Mouse (Mus musculus) layer of hippocampus, adult 11-12 months (tissue): ENCODE measurements around the gene Tmem221.

Experiments
- DNase-seq: peaks from one replicate; pipeline ENCODE4 v3.0.0; 2022; ENCODE audit warnings: low spot score

Gene Tmem221

DNA sequence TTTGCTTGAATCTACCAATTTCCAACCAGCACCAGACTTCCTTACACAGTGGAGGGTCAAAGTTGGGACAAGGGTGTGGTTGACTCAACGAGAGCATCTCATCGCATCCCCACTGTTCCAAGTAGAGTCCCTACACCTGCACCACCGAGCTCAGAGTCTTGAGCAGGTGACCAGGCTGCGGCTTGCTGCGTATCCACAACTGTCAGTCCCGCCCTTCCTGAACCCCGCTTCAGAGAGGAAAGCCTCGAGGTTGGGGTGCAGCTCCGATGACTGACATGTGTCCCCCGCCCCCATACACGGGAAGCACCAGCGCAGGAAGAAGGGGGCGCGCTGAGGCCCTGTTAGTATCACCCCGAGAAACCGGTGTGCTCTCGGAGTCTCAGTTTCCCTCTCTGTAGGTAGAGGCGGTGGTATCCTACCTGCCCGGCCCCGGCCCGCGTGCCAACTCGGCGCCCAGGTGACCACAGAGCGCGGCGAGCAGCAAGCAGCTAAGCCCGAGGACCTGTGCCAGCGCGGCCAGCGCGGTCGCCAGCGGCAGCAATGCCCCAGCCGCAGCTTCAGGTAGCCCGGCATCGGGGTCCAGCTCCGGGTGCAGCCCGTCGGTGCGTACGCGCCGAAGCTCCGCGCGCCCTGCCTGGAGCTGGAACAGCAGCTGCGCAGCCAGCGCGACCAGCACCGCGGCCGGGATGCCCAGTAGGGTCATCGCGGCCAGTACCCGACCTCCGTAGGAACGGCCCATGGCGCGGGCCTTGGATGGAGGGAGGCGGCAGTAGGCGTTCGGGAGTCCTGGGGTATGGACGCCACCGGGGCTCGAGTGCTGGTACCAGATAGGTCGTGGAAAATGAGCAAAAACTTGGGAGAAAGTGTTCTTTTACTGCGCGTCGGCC is at the start of gene Tmem221:
TSS of gene Tmem221 (minus strand) at position 801 of the 887 bp plus-strand sequence.
- DNase-seq = no peak

DNA sequence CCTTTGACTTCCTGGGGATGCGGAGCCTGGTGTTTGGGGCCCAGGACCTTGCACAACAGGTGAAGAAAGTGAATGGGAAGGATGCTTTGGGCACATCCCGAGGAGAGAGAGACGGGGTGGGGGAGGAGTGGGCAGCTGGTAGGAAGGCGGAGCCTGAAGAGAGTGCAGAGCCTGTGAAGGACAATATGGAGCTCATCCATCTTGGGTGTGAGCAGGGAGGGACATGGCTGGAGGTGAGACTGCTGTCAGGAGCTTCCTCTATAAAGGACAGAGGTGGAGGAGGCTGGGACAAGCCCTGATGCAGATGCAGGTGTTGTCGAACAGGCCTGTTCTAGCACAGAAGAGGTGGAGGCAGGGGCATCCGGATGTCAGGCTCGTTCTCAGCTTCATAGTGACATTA is 45.4 kb upstream of the Tmem221 start:
- DNase-seq = no peak

DNA sequence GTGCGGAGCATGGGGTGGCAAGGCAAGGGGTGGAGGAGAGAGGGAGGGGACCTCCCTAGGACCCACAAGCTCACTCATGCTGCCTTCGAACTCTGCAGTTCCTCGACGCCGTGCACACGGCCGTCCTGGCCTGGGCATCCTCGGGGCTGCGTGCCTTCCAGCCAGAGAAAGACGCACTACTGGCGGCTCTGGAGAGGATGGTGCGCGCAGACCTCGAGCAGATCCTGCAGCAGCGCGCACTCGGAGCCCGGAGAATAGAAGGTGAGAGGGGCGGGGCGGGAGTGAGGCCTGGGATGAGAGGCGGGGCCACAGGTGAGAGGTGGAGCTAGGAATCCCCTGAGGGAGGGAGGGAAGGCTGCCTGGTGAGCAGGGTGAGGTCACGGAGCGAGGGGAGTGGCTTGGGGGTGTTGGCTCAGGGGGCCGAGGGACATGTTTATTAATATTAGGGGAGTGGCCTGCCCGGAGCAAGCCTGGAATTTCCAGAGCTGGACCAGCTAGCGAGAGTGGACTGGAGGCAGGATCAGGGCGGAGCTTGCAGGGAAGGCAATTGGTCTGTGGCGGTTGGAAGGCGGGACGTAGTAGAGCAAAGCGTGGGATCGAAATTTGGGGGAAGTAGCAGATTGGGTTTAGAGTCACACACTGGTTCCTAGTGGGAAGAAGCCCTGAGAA is 44.1 kb upstream of the Tmem221 start:
- no peak for DNase-seq

DNA sequence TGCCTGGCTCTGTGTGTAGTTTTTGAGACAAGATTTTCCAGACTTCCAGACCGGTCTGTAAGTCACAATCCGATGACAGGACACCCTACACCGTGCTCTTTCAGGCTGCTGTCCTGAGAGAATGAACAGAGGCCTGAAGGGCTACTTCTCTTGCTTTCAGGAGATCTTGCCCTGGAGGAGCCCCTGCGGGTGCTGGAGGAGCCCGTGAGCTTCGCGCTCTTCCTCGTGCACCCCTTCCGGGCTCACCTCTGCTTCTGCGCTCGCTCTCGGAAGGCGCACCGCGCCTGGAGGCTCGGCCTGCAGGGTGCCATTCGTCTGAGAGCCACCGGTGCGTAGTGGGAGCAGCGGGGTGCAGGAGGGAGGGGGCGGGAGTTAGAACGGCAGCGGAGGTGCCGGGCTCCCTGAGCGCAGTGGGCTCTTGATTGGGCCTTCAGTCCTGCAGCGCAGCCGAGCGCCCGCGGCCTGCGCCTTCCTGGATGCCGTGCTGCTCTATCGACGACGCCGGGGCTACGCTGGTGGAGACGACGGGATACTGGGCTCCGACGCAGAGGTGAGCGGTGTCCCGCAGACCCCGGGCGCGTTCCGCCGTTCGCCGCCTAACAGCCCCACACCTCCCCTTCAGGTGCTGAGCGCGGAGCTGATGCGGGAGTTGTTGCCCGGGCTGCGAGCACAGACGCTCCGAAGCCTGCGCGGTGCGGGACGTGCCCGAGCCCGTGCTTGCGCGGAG is 43.4 kb upstream of the Tmem221 start:
- no peak for DNase-seq

DNA sequence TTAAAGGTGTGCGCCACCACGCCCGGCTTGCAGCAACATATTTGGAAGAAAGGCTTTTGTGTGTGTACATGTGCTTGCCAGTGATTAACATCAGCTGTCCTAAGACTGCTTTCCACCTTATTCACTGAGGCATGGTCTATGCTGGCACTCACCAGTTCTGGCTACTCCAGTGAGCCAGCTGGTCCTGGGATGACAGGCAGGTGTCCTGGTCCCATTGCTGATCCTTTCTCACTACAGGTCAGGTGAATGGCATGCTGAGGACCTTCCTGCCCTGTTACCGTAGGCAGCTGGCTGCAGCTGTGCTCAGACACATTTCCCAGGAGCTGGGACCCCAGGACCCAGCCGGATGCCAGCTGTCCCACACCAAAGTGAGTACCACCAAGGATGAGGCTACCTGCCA is 40.2 kb upstream of the Tmem221 start:
- no peak for DNase-seq

DNA sequence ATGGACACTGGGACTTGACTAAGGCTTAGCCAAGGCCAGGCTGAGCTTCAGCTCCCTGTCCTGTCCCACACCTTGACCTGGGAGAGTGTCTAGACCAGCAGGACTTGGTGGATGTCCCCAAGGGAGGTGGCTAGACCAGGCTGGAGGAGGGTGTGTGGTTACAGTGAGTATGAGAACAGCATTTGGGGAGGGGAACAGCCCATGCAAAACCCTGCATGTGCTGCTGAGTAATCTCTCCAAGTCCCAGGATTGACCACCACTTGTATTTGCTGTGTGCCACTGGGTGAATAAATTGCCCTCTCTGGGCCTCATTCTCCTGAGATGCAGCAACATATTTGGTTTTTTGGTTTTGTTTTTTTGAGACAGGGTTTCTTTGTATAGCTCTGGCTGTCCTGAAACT is 39.7 kb upstream of the Tmem221 start:
- no peak for DNase-seq

DNA sequence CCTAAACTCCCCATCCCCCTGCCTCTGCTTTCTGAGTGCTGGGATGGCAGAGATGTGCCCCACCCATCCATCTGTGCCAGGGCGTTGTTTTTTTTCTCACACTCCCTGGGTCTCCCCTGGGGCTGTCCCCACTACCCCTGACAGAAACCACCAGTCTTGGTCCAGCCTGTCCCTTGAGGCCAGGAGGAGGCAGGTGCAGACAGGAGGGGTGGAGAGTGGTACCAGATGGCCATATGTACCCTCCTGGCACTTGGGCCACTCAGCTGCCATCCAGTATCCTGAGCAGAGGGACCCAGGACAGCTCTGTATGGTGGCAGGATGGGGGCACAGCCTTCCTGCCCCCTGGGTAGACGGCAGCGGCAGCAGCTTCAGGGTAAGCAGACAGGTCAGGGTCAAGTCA is 38.8 kb upstream of the Tmem221 start, which contains the start of gene Fam129c:
TSS of gene Fam129c (plus strand) at position 198 of the 400 bp plus-strand sequence.
- DNase-seq = no peak

DNA sequence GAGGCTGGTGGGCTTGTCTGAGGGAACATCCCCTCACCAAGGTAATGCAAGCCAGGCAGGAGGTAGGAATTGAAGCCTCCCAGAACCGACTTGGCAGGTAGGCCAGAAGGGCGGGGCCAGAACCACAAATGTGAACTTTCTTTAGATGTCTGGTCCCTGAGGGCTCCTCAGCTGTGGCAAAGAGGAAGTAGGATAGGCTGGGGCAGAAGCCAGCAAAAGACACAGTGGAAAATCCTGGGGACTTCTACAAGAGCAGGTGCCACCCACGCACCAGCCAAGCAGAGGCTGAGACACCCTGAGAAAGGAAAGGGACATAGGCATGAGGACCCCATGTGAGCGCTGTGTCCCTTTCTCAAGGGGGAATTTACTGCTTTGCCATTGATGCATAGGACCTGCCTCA is 38.1 kb upstream of the Tmem221 start:
- DNase-seq = no peak

DNA sequence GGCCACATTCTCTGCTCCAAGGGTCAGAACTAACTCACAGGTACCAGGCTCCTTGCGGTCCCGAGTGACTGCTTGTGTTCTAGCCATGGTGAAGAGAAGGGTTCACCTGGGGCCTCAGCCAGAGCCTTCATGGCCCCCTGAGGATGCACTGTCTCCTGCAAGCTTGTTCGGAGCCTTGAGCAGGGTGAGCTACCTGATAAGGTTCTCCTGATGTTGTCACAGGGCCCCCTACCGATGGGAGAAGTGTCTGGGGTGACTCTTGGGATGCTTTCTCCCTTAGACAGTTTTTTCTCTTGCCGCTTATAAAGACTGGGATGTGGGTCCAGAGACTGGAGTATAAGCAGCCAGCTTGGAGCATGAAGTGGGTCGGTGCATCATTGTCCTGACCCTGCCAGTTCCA is 37.7 kb upstream of the Tmem221 start:
- DNase-seq = no peak

DNA sequence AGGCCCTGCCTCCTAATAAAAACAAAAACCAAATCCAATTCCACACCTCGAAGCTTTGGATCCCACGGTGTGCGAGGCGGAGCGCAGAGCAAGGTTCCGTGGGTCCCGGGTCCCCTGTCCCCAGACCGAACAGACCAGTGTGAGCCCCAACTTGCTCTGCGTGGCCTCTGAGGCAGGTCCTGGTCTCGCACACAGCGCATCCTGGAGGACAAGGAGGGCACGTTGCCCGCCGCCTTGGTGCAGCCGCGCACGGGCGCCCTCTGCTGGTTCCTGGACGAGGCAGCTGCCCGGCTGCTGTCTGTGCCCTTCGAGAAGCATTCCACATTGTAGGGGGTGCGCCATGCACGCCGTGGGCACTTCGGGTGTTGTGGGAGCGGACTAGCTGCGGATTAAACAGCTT is 37.2 kb upstream of the Tmem221 start:
- peak; percentile 91 for DNase-seq

DNA sequence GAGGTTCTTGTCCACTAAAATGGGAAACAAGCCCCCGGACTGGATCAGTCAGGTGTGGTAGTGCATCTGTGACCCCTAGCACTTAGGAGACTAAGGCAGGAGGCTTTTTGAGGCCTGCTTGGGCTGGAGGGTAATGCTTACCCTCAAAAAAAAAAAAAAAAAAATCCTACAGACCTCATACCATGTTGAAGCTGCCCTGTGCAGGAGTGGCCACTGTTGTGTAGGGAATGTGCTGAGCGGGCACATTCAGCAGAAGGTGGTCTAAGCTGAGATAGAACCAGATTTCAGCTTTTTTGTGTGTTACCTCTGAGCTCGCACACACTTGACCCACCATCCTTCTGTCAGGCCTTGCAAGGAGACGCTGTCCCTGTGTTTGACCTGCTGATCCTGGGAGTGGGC is 35.7 kb upstream of the Tmem221 start:
- DNase-seq = no peak

DNA sequence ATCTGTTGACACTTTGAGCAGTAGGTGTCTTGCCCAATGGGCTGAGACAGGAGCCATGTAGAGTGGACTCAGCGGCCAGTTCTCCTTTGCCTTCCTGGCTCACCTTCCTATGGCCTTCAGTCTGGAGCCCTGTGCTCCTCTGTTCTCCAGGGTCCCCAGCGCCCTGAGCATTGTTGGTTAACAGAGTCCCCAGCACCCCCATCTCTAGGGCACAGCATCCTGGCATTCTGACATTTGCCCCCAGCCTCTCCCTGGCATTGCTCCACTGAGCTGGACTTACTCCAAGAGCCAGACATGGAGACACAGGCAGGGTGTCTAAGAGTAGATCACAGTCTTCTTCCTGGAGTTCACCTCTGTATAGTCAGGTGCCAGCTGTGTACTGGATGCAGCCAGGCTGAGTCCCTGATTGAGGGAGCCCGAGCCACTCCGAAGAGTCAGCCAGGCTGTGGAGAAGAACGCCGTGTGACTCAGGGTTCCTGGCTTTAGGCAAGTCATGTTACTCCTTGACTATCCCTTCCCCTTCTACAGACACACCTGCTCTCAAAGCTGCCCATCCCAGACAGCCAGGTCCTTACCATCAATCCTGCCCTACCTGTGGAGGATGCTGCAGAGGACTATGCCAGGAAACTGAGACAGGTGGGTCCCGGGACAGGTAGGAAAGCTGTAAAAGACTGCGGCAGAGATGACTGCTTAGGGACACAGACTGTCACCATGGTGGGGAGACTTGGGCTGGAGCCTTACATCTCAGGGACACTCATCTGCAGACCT is 35.1 kb upstream of the Tmem221 start:
- DNase-seq = no peak

DNA sequence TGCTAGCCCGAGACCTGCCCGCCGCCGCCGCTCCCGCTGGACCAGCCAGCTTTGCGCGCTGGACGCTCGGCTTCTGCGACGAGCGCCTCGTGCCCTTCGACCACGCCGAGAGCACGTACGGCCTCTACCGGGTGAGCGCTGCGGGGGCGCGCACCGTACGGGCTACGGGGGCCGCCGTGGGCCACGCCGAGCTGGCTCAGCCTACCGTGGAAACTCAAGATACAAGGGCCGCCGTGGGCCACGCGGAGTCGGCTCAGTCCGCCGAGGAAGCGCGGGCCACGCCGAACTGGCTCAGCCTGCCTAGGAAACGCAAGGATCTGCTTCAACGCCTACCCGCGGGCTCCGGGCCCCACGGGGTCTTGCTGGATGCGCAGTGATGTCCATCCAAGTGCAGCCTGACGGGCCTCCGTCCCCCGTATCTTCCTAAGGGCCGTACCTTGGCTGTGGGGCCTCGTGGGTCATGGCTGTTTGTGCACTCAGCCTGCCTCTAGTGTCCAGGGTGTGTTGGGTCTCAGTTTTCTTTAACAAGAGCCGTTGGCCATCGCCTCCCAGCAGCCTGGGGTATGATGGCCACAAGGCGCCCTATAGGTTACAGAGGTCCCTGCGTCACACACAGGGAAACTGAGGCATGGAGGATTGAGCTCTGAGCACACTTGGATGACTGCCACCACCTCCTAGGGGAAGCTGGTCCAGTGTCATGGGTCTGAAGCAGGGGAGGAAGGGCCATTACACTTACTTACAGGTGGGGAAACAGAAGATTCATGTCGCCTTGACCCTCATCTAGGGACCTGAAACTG is 33.9 kb upstream of the Tmem221 start:
- DNase-seq = peak; percentile 89

DNA sequence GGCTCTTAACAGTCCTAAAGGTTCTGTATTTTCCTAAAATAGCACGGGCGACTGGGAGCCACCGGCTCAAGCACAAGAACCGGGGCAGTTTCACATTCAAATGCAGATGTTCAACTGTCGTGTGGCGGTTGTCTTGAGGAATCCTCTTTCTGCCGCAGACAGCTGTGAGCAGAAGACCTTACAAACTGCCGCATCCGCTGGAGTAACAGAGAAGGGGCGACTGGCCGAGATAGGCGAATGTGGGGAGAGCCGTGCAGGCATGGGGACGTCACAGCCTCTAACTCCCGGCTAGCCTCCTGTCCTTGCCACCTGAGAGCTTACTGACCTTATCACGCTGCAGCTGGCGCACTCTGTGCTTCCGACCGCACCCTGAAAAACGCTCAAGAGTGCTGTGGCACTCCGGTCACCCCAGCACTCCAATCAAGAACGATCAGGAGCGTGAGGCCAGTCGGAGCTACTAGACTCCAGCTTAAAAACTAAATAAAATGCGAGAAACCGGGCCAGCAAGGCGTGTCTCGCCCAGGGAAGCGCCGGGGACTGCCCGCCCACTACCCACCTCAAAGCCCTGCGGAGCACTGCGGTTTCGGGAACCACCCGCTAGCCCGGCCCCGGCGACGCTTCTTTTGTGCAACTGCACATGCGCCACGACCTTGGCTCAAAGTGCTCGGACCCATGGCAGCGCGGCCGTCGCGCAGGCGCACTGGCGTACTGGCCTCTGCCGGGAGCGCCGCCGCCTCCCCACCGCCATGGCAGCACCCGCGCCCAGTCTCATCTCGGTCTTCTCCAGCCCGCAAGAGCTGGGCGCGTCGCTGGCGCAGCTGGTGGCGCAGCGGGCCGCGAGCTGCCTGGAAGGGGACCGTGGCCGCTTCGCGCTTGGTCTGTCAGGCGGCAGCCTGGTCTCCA is 33.1 kb upstream of the Tmem221 start, which contains the start of gene Pgls:
TSS of gene Pgls (plus strand) at position 706 of the 903 bp plus-strand sequence.
- DNase-seq = peak; percentile 96

DNA sequence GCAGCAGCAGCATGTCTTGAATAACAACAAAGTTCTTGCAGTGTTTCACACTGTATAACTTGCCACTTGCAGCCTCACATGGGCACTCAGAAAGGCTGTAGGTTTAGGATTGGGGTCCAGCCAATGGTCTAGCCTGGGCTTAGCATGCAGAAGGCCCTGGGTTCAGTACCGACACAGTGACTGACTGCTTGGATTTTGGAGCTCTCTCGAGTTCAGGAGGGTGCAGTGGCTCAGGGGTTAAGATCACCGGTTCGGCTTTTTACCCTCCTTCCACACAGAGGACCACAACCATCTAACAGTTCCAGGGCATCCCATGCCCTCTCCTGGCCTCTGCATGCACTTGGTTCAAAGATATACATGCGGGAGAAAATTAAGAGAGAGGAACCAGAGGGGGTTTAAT is 32.3 kb upstream of the Tmem221 start:
- DNase-seq = no peak

DNA sequence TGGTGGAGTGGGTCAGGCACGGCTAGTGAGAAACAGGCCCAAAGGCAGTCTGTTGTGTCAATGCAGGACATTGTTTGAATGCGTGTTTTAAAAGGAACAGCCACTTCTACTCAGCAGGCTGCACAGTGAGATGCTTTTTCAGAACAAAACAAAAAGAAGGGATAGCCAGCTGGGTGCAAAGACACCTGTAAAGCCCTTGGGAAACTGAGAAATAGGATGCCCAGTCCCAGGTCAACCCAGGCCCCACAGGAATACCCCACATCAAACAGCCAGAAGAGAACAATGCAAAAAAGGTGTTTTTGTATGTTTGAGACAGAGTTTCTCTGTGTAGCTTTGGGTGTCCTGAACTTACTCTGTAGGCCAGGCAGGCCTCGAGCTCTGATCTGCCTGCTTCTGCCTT is 30.1 kb upstream of the Tmem221 start:
- DNase-seq = no peak

DNA sequence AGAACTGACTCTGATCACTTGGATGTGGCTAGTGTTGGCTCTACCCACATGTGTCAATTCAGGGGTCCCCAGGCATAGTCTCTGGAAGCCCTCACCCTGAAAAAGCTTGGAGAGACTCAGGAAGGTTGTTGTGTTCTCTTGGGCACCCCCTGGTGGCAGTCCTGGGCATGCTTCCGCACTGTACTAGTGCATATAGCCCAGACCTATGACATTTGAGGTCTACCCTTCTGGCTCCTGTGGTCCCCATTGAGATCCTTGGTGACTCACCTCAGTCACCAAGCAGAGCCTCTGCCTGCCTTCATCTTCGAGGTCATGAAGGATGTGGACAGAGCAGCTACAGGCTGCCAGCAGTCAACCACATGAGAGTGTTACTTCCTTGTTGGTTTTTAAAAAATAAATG is 28.2 kb upstream of the Tmem221 start:
- DNase-seq = no peak

DNA sequence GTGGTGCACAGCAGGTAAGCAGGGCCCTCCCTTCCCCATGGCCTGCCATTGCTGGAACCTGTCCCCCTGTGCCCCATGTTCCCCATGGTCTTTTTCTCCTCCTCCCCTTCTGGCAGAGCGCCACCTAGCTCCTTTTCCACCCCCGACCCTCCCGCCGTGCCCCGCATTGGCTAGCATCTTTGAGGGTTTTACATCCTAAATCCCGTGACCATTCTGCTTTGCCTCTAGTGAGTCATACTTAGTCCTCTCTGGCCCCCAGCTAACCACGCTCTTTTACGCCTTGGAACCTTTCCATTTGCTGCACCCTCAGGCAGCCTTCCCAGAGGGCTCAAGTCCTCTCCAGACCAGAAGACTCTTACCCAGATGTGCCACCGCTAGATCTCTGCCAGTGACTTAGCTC is 21.5 kb upstream of the Tmem221 start:
- DNase-seq = no peak

DNA sequence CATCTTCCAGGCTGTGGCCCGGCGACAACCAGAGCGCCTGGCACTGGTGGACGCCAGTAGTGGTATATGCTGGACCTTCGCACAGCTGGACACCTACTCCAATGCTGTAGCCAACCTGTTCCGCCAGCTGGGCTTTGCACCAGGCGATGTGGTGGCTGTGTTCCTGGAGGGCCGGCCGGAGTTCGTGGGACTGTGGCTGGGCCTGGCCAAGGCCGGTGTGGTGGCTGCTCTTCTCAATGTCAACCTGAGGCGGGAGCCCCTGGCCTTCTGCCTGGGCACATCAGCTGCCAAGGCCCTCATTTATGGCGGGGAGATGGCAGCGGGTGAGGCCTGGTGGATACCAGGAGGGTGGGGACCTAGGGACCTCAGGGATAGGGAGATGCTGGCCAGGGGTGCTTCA is 20.8 kb upstream of the Tmem221 start:
- DNase-seq = no peak

DNA sequence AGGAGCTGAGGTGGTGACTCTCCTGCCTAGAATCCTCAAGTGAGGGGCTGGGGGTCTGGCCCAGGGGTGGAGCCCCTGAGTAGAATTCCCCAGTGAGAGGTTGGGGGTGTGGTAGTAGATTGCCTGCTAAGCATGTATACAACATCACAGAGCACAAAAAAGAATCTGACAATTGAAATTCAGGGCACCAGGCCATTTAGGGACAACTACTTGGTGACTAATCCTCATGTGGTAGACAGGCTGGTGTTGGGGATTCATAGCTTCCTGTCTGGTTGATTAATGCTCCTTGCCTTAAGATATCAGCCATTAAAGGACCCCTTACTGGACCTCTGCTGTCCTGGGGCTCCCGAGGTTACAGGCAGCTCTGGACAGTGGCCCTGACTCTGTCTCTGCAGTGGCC is 20.3 kb upstream of the Tmem221 start:
- no peak for DNase-seq
